ENCODE assay signal across 8 mouse cellular contexts in the genomic region with DNA sequence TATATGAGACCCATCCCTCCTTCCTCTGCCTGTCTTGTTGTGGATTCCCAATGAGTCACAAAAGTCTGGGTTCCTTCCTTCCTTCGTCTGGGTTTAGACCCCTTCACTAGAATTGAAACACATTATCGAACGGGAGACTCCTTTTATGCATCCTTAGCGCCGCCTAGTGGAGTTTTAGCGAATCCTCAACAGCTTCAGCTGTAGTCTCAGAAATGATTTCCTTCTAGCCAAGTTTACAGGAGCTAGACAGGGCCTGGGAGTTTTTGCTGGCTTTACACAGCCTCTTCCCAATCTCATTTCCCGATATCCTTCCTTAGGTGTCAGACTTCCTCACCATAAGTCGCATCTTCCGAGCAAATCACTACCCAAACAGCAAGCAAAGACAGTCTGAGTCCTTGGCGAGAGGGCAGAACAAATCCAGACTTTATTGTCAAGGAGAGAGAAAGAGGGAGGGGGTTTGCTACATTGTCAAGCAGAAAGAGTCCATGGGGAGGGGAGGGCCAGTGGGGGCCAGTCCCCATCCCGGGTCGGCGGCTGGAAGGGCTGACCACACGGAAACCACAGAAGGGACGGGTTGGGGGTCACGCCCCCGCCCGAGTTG. TPM values are rescaled to one million over a fixed set of nuclear protein-coding genes. Genes with fewer than 3 reads are reported as not detected.
A peak's percentile ranks its signal among the peaks of the same experiment; 100 is the strongest.
DNase-seq lines count a peak whose midpoint lies in the region; ATAC-seq lines count a peak whose summit lies in the region.

No protein-coding gene starts in this region.

- H3K4me2 ChIP-seq in forebrain, embryonic 15.5 days (replicated peaks): no peak overlapping the region
- no peak overlapping the region for H3K4me2 ChIP-seq in intestine, embryonic 14.5 days (ENCODE audit: low read length)
- H3K4me2 ChIP-seq in liver, embryonic 12.5 days: 0 out of 2 replicates have a peak overlapping the region, but pooled peaks have one; percentile 14
- peak overlapping the region; percentile 45 for H3K4me2 ChIP-seq in neural tube, embryonic 11.5 days (ENCODE audit: low read depth)

- H3K9ac ChIP-seq in forebrain, embryonic 15.5 days (replicated peaks): no peak overlapping the region
- no peak overlapping the region for H3K9ac ChIP-seq in intestine, embryonic 14.5 days (ENCODE audit: low read length)
- H3K9ac ChIP-seq in liver, embryonic 12.5 days: no peak overlapping the region
- no peak overlapping the region for H3K9ac ChIP-seq in neural tube, embryonic 11.5 days (ENCODE audit: low read length)

- H3K27ac ChIP-seq in forebrain, embryonic 15.5 days (replicated peaks): 0 out of 2 replicates have a peak overlapping the region, but pooled peaks have one; percentile 29
- H3K27ac ChIP-seq in intestine, embryonic 14.5 days (ENCODE audit: low read depth): no peak overlapping the region
- no peak overlapping the region for H3K27ac ChIP-seq in liver, embryonic 12.5 days
- H3K27ac ChIP-seq in neural tube, embryonic 11.5 days (ENCODE audit: low read depth, low read length): no peak overlapping the region

- H3K9me3 ChIP-seq in forebrain, embryonic 15.5 days: no peaks in the 10 kb centered on the region
- no peaks in the 10 kb centered on the region for H3K9me3 ChIP-seq in intestine, embryonic 14.5 days (ENCODE audit: control insufficient read depth, low read length)
- H3K9me3 ChIP-seq in liver, embryonic 12.5 days (replicated peaks): no peaks in the 10 kb centered on the region
- no peaks in the 10 kb centered on the region for H3K9me3 ChIP-seq in neural tube, embryonic 11.5 days (ENCODE audit: control insufficient read depth, low read length)

- peaks cover 12% of the 10 kb centered on the region for H3K36me3 ChIP-seq in forebrain, embryonic 15.5 days
- H3K36me3 ChIP-seq in intestine, embryonic 14.5 days (ENCODE audit: control insufficient read depth, insufficient read depth, low read length): peaks cover 18% of the 10 kb centered on the region
- peaks cover 37% of the 10 kb centered on the region for H3K36me3 ChIP-seq in liver, embryonic 12.5 days
- peaks cover 3% of the 10 kb centered on the region for H3K36me3 ChIP-seq in neural tube, embryonic 11.5 days (ENCODE audit: control insufficient read depth, insufficient read depth, low read length)

- H3K27me3 ChIP-seq in forebrain, embryonic 15.5 days: no peaks in the 10 kb centered on the region
- H3K27me3 ChIP-seq in intestine, embryonic 14.5 days (replicated peaks; ENCODE audit: control insufficient read depth, insufficient read depth, low read length): no peaks in the 10 kb centered on the region
- peaks cover 10% of the 10 kb centered on the region for H3K27me3 ChIP-seq in liver, embryonic 12.5 days (replicated peaks)
- H3K27me3 ChIP-seq in neural tube, embryonic 11.5 days (ENCODE audit: control insufficient read depth, insufficient read depth, low read length): 0 out of 2 replicates have a peak, but pooled peaks cover 2% of the 10 kb centered on the region

- ATAC-seq in forebrain, embryonic 15.5 days (replicated peaks): 0 out of 2 replicates have a peak, but pooled peaks have one; percentile 9
- ATAC-seq in intestine, embryonic 14.5 days (replicated peaks; ENCODE audit: low FRiP score, low TSS enrichment, low read depth): no peak
- ATAC-seq in liver, embryonic 12.5 days: no peak
- no peak for ATAC-seq in neural tube, embryonic 11.5 days (ENCODE audit: insufficient read depth, low FRiP score, low TSS enrichment)

- no peak overlapping the region for H3K4me3 ChIP-seq in forebrain, embryonic 15.5 days
- H3K4me3 ChIP-seq in intestine, embryonic 14.5 days (ENCODE audit: low read depth, low read length): no peak overlapping the region
- H3K4me3 ChIP-seq in liver, embryonic 12.5 days: no peak overlapping the region
- no peak overlapping the region; the same call in 1 of the 2 replicates for H3K4me3 ChIP-seq in neural tube, embryonic 11.5 days (ENCODE audit: low read depth, low read length)

- DNase-seq in right cerebral cortex, adult 18-20 months: peak; percentile 63
- no peak for DNase-seq in right cerebral cortex, postnatal 36 days (ENCODE audit: low spot score in 2 of 2)
- DNase-seq in c-Kit-positive CD71-positive TER-119-negative erythroid progenitor cells, embryonic 14.5 days (ENCODE audit: low read depth): peak; percentile 68
- DNase-seq in intestine, embryonic 14.5 days (ENCODE audit: low spot score): peak; percentile 69
- DNase-seq in neural tube, embryonic 11.5 days (ENCODE audit: low spot score): peak; percentile 74
- DNase-seq in urinary bladder, postnatal 36 days (ENCODE audit: low spot score in 2 of 2): no peak

- peaks cover 21% of the 10 kb centered on the region for H3K4me1 ChIP-seq in forebrain, embryonic 15.5 days
- H3K4me1 ChIP-seq in intestine, embryonic 14.5 days (replicated peaks; ENCODE audit: control insufficient read depth, insufficient read depth, low read length): peaks cover 16% of the 10 kb centered on the region
- peaks cover 71% of the 10 kb centered on the region for H3K4me1 ChIP-seq in liver, embryonic 12.5 days
- H3K4me1 ChIP-seq in neural tube, embryonic 11.5 days (ENCODE audit: control insufficient read depth, insufficient read depth, low read length): peaks cover 14% of the 10 kb centered on the region

- WGBS in forebrain, embryonic 15.5 days: 18% methylated on average over 18 of the region's 18 CpGs
- WGBS in intestine, embryonic 14.5 days: 19% methylated on average over 18 of the region's 18 CpGs
- 27% methylated on average over 18 of the region's 18 CpGs for WGBS in liver, embryonic 12.5 days (ENCODE audit: insufficient replicate concordance)
- 9% methylated on average over 18 of the region's 18 CpGs for WGBS in neural tube, embryonic 11.5 days

RNA-seq across cellular contexts. Expression of a gene that starts 3.2 kb away (rescaled TPM):
- 0.28 and 0.37 TPM in 2 replicates for polyA plus RNA-seq in forebrain, embryonic 15.5 days (2015; fragmentation: Nextera tagmentation; extraction: Ambion mirVana)
- 0.11 and 0.34 TPM in 2 replicates for polyA plus RNA-seq in intestine, embryonic 14.5 days (2014; fragmentation: Nextera tagmentation; extraction: Ambion mirVana)
- 0.75 and 0.78 TPM in 2 replicates for polyA plus RNA-seq in liver, embryonic 12.5 days (2016; fragmentation: Nextera tagmentation; extraction: Ambion mirVana)
- 0.34 and 0.50 TPM in 2 replicates for polyA plus RNA-seq in neural tube, embryonic 11.5 days (2014; fragmentation: Nextera tagmentation; extraction: Ambion mirVana)

RNA-seq across cellular contexts. Expression of a gene that starts 26.3 kb away (rescaled TPM):
- 12.7 and 13.0 TPM in 2 replicates for polyA plus RNA-seq in forebrain, embryonic 15.5 days (2015; fragmentation: Nextera tagmentation; extraction: Ambion mirVana)
- polyA plus RNA-seq in intestine, embryonic 14.5 days (2014; fragmentation: Nextera tagmentation; extraction: Ambion mirVana): 7.2 and 7.5 TPM in 2 replicates
- polyA plus RNA-seq in liver, embryonic 12.5 days (2016; fragmentation: Nextera tagmentation; extraction: Ambion mirVana): 7.7 and 8.2 TPM in 2 replicates
- 26.1 and 27.5 TPM in 2 replicates for polyA plus RNA-seq in neural tube, embryonic 11.5 days (2014; fragmentation: Nextera tagmentation; extraction: Ambion mirVana)

RNA-seq across cellular contexts. Expression of a gene that starts 41.1 kb away (rescaled TPM):
- 215 and 220 TPM in 2 replicates for polyA plus RNA-seq in forebrain, embryonic 15.5 days (2015; fragmentation: Nextera tagmentation; extraction: Ambion mirVana)
- polyA plus RNA-seq in intestine, embryonic 14.5 days (2014; fragmentation: Nextera tagmentation; extraction: Ambion mirVana): 266 and 283 TPM in 2 replicates
- polyA plus RNA-seq in liver, embryonic 12.5 days (2016; fragmentation: Nextera tagmentation; extraction: Ambion mirVana): 246 and 250 TPM in 2 replicates
- 307 and 317 TPM in 2 replicates for polyA plus RNA-seq in neural tube, embryonic 11.5 days (2014; fragmentation: Nextera tagmentation; extraction: Ambion mirVana)

RNA-seq across cellular contexts. Expression of a gene that starts 53.0 kb away (rescaled TPM):
- 5.7 and 7.2 TPM in 2 replicates for polyA plus RNA-seq in forebrain, embryonic 15.5 days (2015; fragmentation: Nextera tagmentation; extraction: Ambion mirVana)
- polyA plus RNA-seq in intestine, embryonic 14.5 days (2014; fragmentation: Nextera tagmentation; extraction: Ambion mirVana): 64.9 and 69.4 TPM in 2 replicates
- polyA plus RNA-seq in liver, embryonic 12.5 days (2016; fragmentation: Nextera tagmentation; extraction: Ambion mirVana): 21.8 and 23.2 TPM in 2 replicates
- 21.0 and 21.3 TPM in 2 replicates for polyA plus RNA-seq in neural tube, embryonic 11.5 days (2014; fragmentation: Nextera tagmentation; extraction: Ambion mirVana)

RNA-seq across cellular contexts. Expression of a gene that starts 55.4 kb away (rescaled TPM):
- polyA plus RNA-seq in forebrain, embryonic 15.5 days (2015; fragmentation: Nextera tagmentation; extraction: Ambion mirVana): 0.38 and 0.63 TPM in 2 replicates
- polyA plus RNA-seq in intestine, embryonic 14.5 days (2014; fragmentation: Nextera tagmentation; extraction: Ambion mirVana): 1.8 and 1.9 TPM in 2 replicates
- 168 TPM in 2 replicates for polyA plus RNA-seq in liver, embryonic 12.5 days (2016; fragmentation: Nextera tagmentation; extraction: Ambion mirVana)
- 6.5 and 7.3 TPM in 2 replicates for polyA plus RNA-seq in neural tube, embryonic 11.5 days (2014; fragmentation: Nextera tagmentation; extraction: Ambion mirVana)

Comparison
In these comparisons a context has a peak if more than half of its experiments do, and no peak if none do; other contexts are left out.
1. DNase-seq: peak in right cerebral cortex, adult 18-20 months (single experiment), c-Kit-positive CD71-positive TER-119-negative erythroid progenitor cells, embryonic 14.5 days (single experiment), intestine, embryonic 14.5 days (single experiment) and neural tube, embryonic 11.5 days (single experiment); none in right cerebral cortex, postnatal 36 days (0 of 2) and urinary bladder, postnatal 36 days (0 of 2).
2. H3K4me2 ChIP-seq: peak in liver, embryonic 12.5 days (single experiment) and neural tube, embryonic 11.5 days (single experiment); none in forebrain, embryonic 15.5 days (single experiment) and intestine, embryonic 14.5 days (single experiment).